Mouse (Mus musculus) limb, embryonic 13.5 days (tissue): ENCODE measurements at regions not wholly inside any gene's neighbourhood (a gene's known extent, or its start where the extent isn't known, plus 50 kb on each side); places are given as distances from the start of the nearest gene placed in this dataset.

Source experiments
- ATAC-seq: fragments of 200-750 bp; cut with Nextera tagmentation; 2 replicates; pipeline ENCODE4 v1.8.0; 2017; ENCODE audit warnings: low read depth, moderate number of reproducible peaks, moderate TSS enrichment; ENCODE audit not compliant: low FRiP score
- H3K27ac ChIP-seq: fragments of 300-500 bp; sonication (generic); 2 replicates; pipeline ENCODE4 v1.5.1; 2015; ENCODE audit warnings: inconsistent platforms, mild to moderate bottlenecking, moderate library complexity
- H3K27me3 ChIP-seq: fragments of 300-500 bp; sonication (generic); 2 replicates; pipeline ENCODE4 v1.6.1; 2015; ENCODE audit warnings: mild to moderate bottlenecking, inconsistent platforms
- H3K36me3 ChIP-seq: fragments of 300-500 bp; sonication (generic); 2 replicates; pipeline ENCODE4 v1.6.1; 2015; ENCODE audit warnings: inconsistent platforms, mild to moderate bottlenecking, moderate library complexity
- H3K4me1 ChIP-seq: fragments of 300-500 bp; sonication (generic); 2 replicates; pipeline ENCODE4 v1.6.1; 2015; ENCODE audit warnings: inconsistent platforms
- H3K4me2 ChIP-seq: fragments of 300-500 bp; sonication (generic); replicated peaks from 2 replicates; pipeline ENCODE4 v1.6.1; 2015; ENCODE audit warnings: inconsistent platforms, mild to moderate bottlenecking, moderate library complexity
- H3K4me3 ChIP-seq: fragments of 300-500 bp; sonication (generic); 2 replicates; pipeline ENCODE4 v1.5.1; 2015; ENCODE audit warnings: moderate library complexity, mild to moderate bottlenecking, inconsistent platforms
- H3K9ac ChIP-seq: fragments of 300-500 bp; sonication (generic); 2 replicates; pipeline ENCODE4 v1.6.1; 2015; ENCODE audit warnings: mild to moderate bottlenecking, inconsistent platforms
- H3K9me3 ChIP-seq: fragments of 300-500 bp; sonication (generic); 2 replicates; pipeline ENCODE4 v1.6.1; 2016; ENCODE audit warnings: inconsistent platforms
- WGBS: fragments of 180-500 bp; shearing (Covaris S2); methylation state at CpG from one replicate; pipeline ENCODE4 v1.1.7; 2015; 5-methylcytosine and 5-hydroxymethylcytosine counted together

DNA sequence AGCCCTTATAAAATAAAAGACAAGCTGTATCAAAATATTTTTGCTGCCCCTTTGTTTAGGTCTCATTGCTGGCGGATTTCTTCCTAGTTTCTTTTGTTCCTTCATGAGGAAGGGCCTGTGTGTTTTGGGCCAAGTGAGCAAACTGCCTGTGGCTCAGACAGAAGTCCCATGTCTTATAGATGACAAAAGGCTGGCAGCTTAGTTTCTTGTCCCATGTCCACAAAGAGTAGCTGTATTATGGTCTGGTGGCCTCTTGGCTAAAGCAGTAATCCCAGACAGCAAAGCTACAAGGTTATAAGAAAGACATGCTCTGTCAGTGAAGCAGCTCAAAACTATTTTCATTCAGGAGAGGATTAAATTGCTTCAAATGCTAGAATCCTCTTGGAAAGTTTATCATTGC lies 103.1 kb upstream of the Kcnab1 start:
- Histone ChIP-seq H3K9me3 (no peaks in the 10 kb centered on the region), H3K9ac (no peak overlapping the region), H3K4me2 (no peak overlapping the region), H3K27ac (no peak overlapping the region), H3K4me3 (no peak overlapping the region), H3K4me1 (no peaks in the 10 kb centered on the region), H3K36me3 (no peaks in the 10 kb centered on the region), H3K27me3 (no peaks in the 10 kb centered on the region)
- ATAC-seq, result no peak
- 90% methylated on average over 1 of the region's 1 CpGs for WGBS

DNA sequence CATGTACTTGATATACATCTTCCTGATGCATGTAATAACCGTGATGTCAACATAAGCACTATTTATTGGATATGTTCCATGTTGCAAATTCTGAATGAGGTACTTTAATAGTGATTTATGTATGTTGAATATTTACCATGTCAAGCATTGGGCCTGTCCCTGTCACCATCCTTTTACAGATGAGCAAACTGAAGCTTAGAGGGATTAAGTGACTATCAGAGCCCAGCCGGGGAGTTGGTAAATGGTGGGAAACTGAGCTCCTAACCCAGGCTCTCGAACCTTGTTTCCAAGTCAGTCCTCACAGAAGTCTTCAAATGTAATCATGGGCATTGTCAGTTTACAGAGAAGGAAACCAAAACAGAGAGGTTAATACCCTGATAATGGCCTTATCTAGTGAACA lies 102.6 kb upstream of the Kcnab1 start:
- no peaks in the 10 kb centered on the region for H3K27me3 ChIP-seq
- H3K36me3 ChIP-seq, result no peaks in the 10 kb centered on the region
- H3K4me3 ChIP-seq, result no peak overlapping the region
- no peak overlapping the region for H3K9ac ChIP-seq
- no peaks in the 10 kb centered on the region for H3K4me1 ChIP-seq
- ATAC-seq, result no peak
- no peak overlapping the region for H3K4me2 ChIP-seq
- 84% methylated on average over 3 of the region's 3 CpGs for WGBS
- no peaks in the 10 kb centered on the region for H3K9me3 ChIP-seq
- H3K27ac ChIP-seq, result no peak overlapping the region

DNA sequence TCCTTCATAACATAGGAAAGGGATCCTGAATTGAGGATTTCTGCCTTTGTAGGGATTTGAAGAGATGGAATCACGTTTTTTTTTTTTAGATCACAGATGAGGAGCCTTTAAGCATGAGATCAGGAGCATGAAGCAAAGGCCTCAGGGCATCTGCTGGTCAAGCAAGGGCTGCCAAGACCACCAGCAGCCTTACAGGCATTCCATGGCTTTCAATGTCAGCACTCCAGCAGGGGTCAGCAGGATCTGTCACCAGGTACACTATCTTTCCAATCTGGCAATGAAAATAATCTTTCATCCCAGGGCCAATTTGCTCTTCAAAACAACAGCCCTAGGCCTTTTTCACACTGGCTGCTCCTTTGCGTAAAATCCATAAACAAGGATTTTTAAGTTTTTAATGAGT lies 85.3 kb upstream of the Kcnab1 start:
- Histone ChIP-seq H3K9ac (no peak overlapping the region), H3K4me2 (no peak overlapping the region), H3K27me3 (no peaks in the 10 kb centered on the region), H3K27ac (no peak overlapping the region), H3K36me3 (no peaks in the 10 kb centered on the region), H3K4me1 (no peaks in the 10 kb centered on the region), H3K4me3 (no peak overlapping the region), H3K9me3 (no peaks in the 10 kb centered on the region)
- ATAC-seq, result no peak
- WGBS, result 58% methylated on average over 2 of the region's 2 CpGs

DNA sequence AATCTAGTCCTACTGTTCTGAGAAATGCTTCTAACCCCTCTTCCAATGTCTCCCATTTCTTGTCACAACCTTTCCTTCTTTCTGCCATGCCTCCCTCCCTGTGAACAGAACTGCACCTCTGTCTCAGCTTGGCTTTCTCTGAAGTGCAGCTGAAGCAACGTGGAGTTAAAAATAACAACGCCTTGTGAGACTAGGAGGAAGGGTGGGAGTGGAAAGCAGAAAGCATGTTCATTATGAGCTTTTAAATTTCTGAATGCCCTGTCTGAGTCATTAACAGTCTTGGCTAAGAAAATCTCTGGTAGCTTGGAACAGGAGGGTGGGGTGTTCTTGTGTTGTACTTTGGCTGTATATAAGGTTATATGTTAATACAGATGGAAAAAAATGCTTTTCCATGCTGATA lies 71.6 kb upstream of the Kcnab1 start:
- Histone ChIP-seq H3K27ac (no peak overlapping the region), H3K4me2 (no peak overlapping the region), H3K36me3 (no peaks in the 10 kb centered on the region), H3K27me3 (no peaks in the 10 kb centered on the region), H3K9ac (no peak overlapping the region), H3K9me3 (no peaks in the 10 kb centered on the region), H3K4me3 (no peak overlapping the region), H3K4me1 (peaks cover 6% of the 10 kb centered on the region; the same call in 1 of the 2 replicates)
- WGBS, result 59% methylated on average over 2 of the region's 2 CpGs
- no peak for ATAC-seq

DNA sequence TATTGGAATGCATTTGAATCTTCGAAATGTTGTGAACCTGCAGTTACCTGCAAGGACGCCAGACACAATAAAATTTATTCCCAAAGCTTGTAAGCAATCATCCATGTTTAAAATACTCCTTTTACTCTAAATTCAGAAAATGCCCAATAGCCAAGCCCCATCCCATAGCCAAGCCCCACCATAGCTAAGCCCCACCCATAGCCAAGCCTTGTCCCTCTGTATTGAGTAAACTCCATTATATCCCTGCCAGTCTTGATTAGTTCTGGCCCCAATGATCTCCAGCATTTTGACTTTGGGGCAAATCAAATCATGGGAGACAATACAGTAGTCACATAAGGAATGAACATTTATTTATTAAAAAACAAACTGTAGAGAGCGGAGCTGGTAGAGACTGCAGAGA lies 61.3 kb upstream of the Kcnab1 start:
- no peaks in the 10 kb centered on the region for H3K4me1 ChIP-seq
- H3K9me3 ChIP-seq, result no peaks in the 10 kb centered on the region
- no peak for ATAC-seq
- no peaks in the 10 kb centered on the region for H3K36me3 ChIP-seq
- no peak overlapping the region for H3K4me3 ChIP-seq
- H3K9ac ChIP-seq, result no peak overlapping the region
- no peaks in the 10 kb centered on the region for H3K27me3 ChIP-seq
- no peak overlapping the region for H3K4me2 ChIP-seq
- no peak overlapping the region for H3K27ac ChIP-seq
- WGBS, result 86% methylated on average over 3 of the region's 3 CpGs

DNA sequence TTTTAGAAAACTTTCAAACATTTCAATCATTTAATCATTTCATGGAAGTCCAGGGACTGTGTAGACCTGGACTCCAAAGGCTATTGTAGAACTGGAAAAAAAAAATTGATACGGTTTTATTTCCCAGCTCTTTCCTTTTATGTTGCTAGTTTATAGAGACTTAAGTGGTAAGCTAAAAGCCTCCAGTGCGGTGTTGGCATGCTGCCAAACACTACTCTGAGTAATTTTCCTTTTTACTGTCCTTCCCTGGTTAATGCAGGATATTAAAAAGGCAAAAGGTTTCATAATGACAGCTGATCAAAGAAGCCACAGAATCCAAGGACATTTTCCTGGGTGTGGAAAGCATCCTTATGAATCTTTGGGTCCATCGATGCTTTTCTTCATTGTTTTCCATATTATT lies 53.8 kb upstream of the Kcnab1 start:
- Histone ChIP-seq H3K27me3 (no peaks in the 10 kb centered on the region), H3K36me3 (no peaks in the 10 kb centered on the region), H3K4me2 (no peak overlapping the region), H3K4me1 (peaks cover 8% of the 10 kb centered on the region; the same call in 1 of the 2 replicates), H3K9me3 (no peaks in the 10 kb centered on the region), H3K9ac (no peak overlapping the region), H3K4me3 (no peak overlapping the region), H3K27ac (no peak overlapping the region)
- 30% methylated on average over 3 of the region's 3 CpGs for WGBS
- 0 out of 2 replicates have a peak, but pooled peaks have one; percentile 36 for ATAC-seq
